Comparison of ENCODE assay signal across 17 mouse cellular contexts in the genomic region with DNA sequence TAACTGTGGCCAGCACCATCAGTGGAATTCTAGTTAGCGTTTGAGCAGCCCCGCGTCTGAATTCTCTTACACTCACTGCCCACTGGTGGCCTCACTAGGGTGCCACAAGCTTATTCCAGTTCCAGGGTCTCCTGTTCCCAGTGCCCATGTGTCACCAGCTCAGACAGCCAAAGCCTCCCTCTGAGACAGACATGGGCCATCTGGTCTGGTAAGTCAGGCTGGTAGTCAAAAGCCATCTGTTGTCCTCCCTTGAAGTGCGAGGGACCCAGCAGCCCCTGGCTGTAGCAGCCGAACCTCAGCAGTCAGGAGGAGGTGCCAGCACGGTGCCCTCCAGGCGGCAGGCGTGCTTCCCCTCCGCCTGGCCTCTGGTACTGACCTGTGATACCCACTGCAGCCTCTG. TPM values are rescaled to one million over a fixed set of nuclear protein-coding genes. Genes with fewer than 3 reads are reported as not detected.
A peak's percentile ranks its signal among the peaks of the same experiment; 100 is the strongest.
DNase-seq lines count a peak whose midpoint lies in the region; ATAC-seq and TF ChIP-seq lines count a peak whose summit lies in the region.
"Had no signal": no experiment of that assay in that cellular context is flagged by ENCODE, and none has a peak within 500 bp of the region (broad histone marks: within the 10 kb centered on the region; RNA-seq: fewer than 3 reads in every experiment).

No protein-coding gene starts in this region.

- H3K4me2 ChIP-seq in forebrain, postnatal 0 days (ENCODE audit: low read depth) = no peak overlapping the region
- no peak overlapping the region for H3K4me2 ChIP-seq in forebrain, embryonic 16.5 days (ENCODE audit: low read length)
- no peak overlapping the region for H3K4me2 ChIP-seq in lung, postnatal 0 days (replicated peaks; ENCODE audit: low read depth, low read length)

- H3K36me3 ChIP-seq in forebrain, postnatal 0 days (ENCODE audit: insufficient read depth) = peaks cover 12% of the 10 kb centered on the region
- H3K36me3 ChIP-seq in forebrain, embryonic 16.5 days (ENCODE audit: control insufficient read depth, insufficient read depth) = no peaks in the 10 kb centered on the region
- H3K36me3 ChIP-seq in embryonic facial prominence, embryonic 10.5 days (replicated peaks) = peaks cover 45% of the 10 kb centered on the region
- H3K36me3 ChIP-seq in lung, postnatal 0 days (ENCODE audit: insufficient read depth, low read length) = no peaks in the 10 kb centered on the region

- H3K9me3 ChIP-seq in forebrain, postnatal 0 days (ENCODE audit: low read length) = no peaks in the 10 kb centered on the region
- H3K9me3 ChIP-seq in forebrain, embryonic 16.5 days (ENCODE audit: control insufficient read depth, low read length) = no peaks in the 10 kb centered on the region
- H3K9me3 ChIP-seq in embryonic facial prominence, embryonic 10.5 days = no peaks in the 10 kb centered on the region
- no peaks in the 10 kb centered on the region for H3K9me3 ChIP-seq in lung, postnatal 0 days (ENCODE audit: low read length)

- H3K4me1 ChIP-seq in forebrain, postnatal 0 days (ENCODE audit: insufficient read depth) = no peaks in the 10 kb centered on the region
- H3K4me1 ChIP-seq in forebrain, embryonic 16.5 days (replicated peaks; ENCODE audit: control insufficient read depth, insufficient read depth, low read length) = peaks cover 3% of the 10 kb centered on the region
- peaks cover 28% of the 10 kb centered on the region for H3K4me1 ChIP-seq in embryonic facial prominence, embryonic 10.5 days
- no peaks in the 10 kb centered on the region for H3K4me1 ChIP-seq in lung, postnatal 0 days (ENCODE audit: insufficient read depth, low read depth, low read length)

- DNase-seq in forebrain, postnatal 0 days = no peak
- DNase-seq in layer of hippocampus, adult 2 months (ENCODE audit: low spot score in 2 of 2) = no peak
- DNase-seq in layer of hippocampus, postnatal 14 days (ENCODE audit: low spot score in 2 of 2) = no peak
- peak; percentile 89 for DNase-seq in cerebellum, adult 11-12 months
- DNase-seq in embryonic facial prominence, embryonic 10.5 days (ENCODE audit: low spot score) = no peak
- DNase-seq in lung, postnatal 0 days (ENCODE audit: low spot score) = no peak
- DNase-seq in adrenal gland, adult 2 months = no peak
- DNase-seq: embryo, embryonic 11 days; heart, adult 18-20 months; kidney, adult 2 months; layer of hippocampus, adult 9-11 months; lung, postnatal 14 days; right cerebral cortex, postnatal 4 days; thymus, adult 2 months had no signal

- no peak for TF ChIP-seq EP300 in lung, postnatal 0 days (IDR thresholded peaks at IDR 0.05)

- TF ChIP-seq CTCF in forebrain, postnatal 0 days (IDR thresholded peaks at IDR 0.05; ENCODE audit: low read depth) = no peak
- TF ChIP-seq CTCF in layer of hippocampus, adult 2 months (conservative IDR thresholded peaks at IDR 0.05) = 0 out of 2 replicates have a peak, but pooled peaks have one; percentile 12
- TF ChIP-seq CTCF in lung, postnatal 0 days (IDR thresholded peaks at IDR 0.05) = no peak; the same call in 1 of the 2 replicates

- peak; percentile 66 for ATAC-seq in forebrain, postnatal 0 days
- ATAC-seq in forebrain, embryonic 16.5 days = no peak
- ATAC-seq in lung, postnatal 0 days = no peak
- ATAC-seq: Patski had no signal

- 76% methylated on average over 9 of the region's 9 CpGs for WGBS in forebrain, postnatal 0 days
- 75% methylated on average over 9 of the region's 9 CpGs for WGBS in forebrain, embryonic 16.5 days
- WGBS in embryonic facial prominence, embryonic 10.5 days = 80% methylated on average over 9 of the region's 9 CpGs
- WGBS in lung, postnatal 0 days = 75% methylated on average over 9 of the region's 9 CpGs

- no peak overlapping the region for H3K27ac ChIP-seq in forebrain, postnatal 0 days (ENCODE audit: low read depth, low read length)
- H3K27ac ChIP-seq in forebrain, embryonic 16.5 days (ENCODE audit: low read length) = no peak overlapping the region
- H3K27ac ChIP-seq in layer of hippocampus, adult 2 months = no peak overlapping the region
- H3K27ac ChIP-seq in embryonic facial prominence, embryonic 10.5 days (replicated peaks) = peak overlapping the region; percentile 20; the same call in 1 of the 2 replicates
- H3K27ac ChIP-seq in lung, postnatal 0 days (ENCODE audit: low read length) = no peak overlapping the region
- H3K27ac ChIP-seq: liver, embryonic 14.5 days had no signal

- no peaks in the 10 kb centered on the region for H3K27me3 ChIP-seq in forebrain, postnatal 0 days (ENCODE audit: insufficient read depth, low read length)
- no peaks in the 10 kb centered on the region for H3K27me3 ChIP-seq in forebrain, embryonic 16.5 days (replicated peaks; ENCODE audit: control insufficient read depth, insufficient read depth, low read length)
- 0 out of 2 replicates have a peak, but pooled peaks cover 4% of the 10 kb centered on the region for H3K27me3 ChIP-seq in embryonic facial prominence, embryonic 10.5 days (replicated peaks; ENCODE audit: low read depth, poor library complexity, severe bottlenecking)
- no peaks in the 10 kb centered on the region for H3K27me3 ChIP-seq in lung, postnatal 0 days (replicated peaks; ENCODE audit: insufficient read depth, low read length)
- H3K27me3 ChIP-seq: Patski had no signal

- H3K4me3 ChIP-seq in forebrain, postnatal 0 days (ENCODE audit: low read depth, low read length) = no peak overlapping the region
- H3K4me3 ChIP-seq in forebrain, embryonic 16.5 days (replicated peaks; ENCODE audit: low read length) = no peak overlapping the region
- H3K4me3 ChIP-seq in layer of hippocampus, adult 2 months = no peak overlapping the region
- H3K4me3 ChIP-seq in embryonic facial prominence, embryonic 10.5 days = no peak overlapping the region
- H3K4me3 ChIP-seq in lung, postnatal 0 days (ENCODE audit: low read depth, low read length) = no peak overlapping the region

- H3K9ac ChIP-seq in forebrain, postnatal 0 days = no peak overlapping the region
- H3K9ac ChIP-seq in forebrain, embryonic 16.5 days (replicated peaks; ENCODE audit: low read depth, low read length) = no peak overlapping the region
- no peak overlapping the region for H3K9ac ChIP-seq in lung, postnatal 0 days (replicated peaks; ENCODE audit: low read depth)
- H3K9ac ChIP-seq: liver, embryonic 14.5 days had no signal

RNA-seq across cellular contexts. Expression of a gene that starts 12.2 kb away (rescaled TPM):
- 99.3 and 112 TPM in 2 replicates for total RNA-seq in forebrain, postnatal 0 days (2014; rRNA removed)
- polyA plus RNA-seq in forebrain, postnatal 0 days (2015; fragmentation: Nextera tagmentation; extraction: Ambion mirVana) = 59.0 and 65.7 TPM in 2 replicates
- 44.0 and 48.1 TPM in 2 replicates for polyA plus RNA-seq in forebrain, embryonic 16.5 days (2015; fragmentation: Nextera tagmentation; extraction: Ambion mirVana)
- 10 to 100 TPM; 24.8 to 25.7 TPM for total RNA-seq in layer of hippocampus, adult 2 months (2021)
- 10 to 100 TPM; 40.5 to 48.2 TPM for total RNA-seq in layer of hippocampus, postnatal 14 days (2021)
- polyA plus RNA-seq in embryonic facial prominence, embryonic 10.5 days (2016; fragmentation: Nextera tagmentation; extraction: Ambion mirVana) = 54.9 and 55.0 TPM in 2 replicates
- 28.9 and 30.1 TPM in 2 replicates for polyA plus RNA-seq in lung, postnatal 0 days (2015; fragmentation: Nextera tagmentation; extraction: Ambion mirVana)
- 10 to 100 TPM; 32.6 to 34.0 TPM for total RNA-seq in adrenal gland, adult 2 months (2021)
- 60.4 and 73.3 TPM in 2 replicates for polyA plus RNA-seq in adrenal gland, adult 2 months (2012; rRNA removed)

RNA-seq across cellular contexts. Expression of a gene that starts 12.4 kb away (rescaled TPM):
- total RNA-seq in forebrain, postnatal 0 days (2014; rRNA removed) = 26.2 and 26.8 TPM in 2 replicates
- polyA plus RNA-seq in forebrain, postnatal 0 days (2015; fragmentation: Nextera tagmentation; extraction: Ambion mirVana) = 22.7 and 28.6 TPM in 2 replicates
- polyA plus RNA-seq in forebrain, embryonic 16.5 days (2015; fragmentation: Nextera tagmentation; extraction: Ambion mirVana) = 20.1 and 27.7 TPM in 2 replicates
- total RNA-seq in layer of hippocampus, adult 2 months (2021) = 10 to 100 TPM; 18.6 to 20.4 TPM
- 10 to 100 TPM; 19.6 to 21.9 TPM for total RNA-seq in layer of hippocampus, postnatal 14 days (2021)
- 33.2 and 34.4 TPM in 2 replicates for polyA plus RNA-seq in embryonic facial prominence, embryonic 10.5 days (2016; fragmentation: Nextera tagmentation; extraction: Ambion mirVana)
- polyA plus RNA-seq in lung, postnatal 0 days (2015; fragmentation: Nextera tagmentation; extraction: Ambion mirVana) = 11.1 and 12.8 TPM in 2 replicates
- total RNA-seq in adrenal gland, adult 2 months (2021) = 10 to 100 TPM; 21.2 to 23.1 TPM
- polyA plus RNA-seq in adrenal gland, adult 2 months (2012; rRNA removed) = 27.4 and 37.4 TPM in 2 replicates
